In genomic region chr8:116403366-116403765, GRCm38 (mm10) we compare ENCODE assay signal across 27 mouse cellular contexts.
"Had no signal": no experiment of that assay in that cellular context is flagged by ENCODE, and none has a peak within 500 bp of the region (broad histone marks: within the 10 kb centered on the region; RNA-seq: fewer than 3 reads in every experiment).

No protein-coding gene starts in this region.

- H3K27ac ChIP-seq: gastrocnemius, adult 2 months; heart, adult 2 months; heart, embryonic 13.5 days; heart, embryonic 15.5 days; hindbrain, embryonic 10.5 days; hindbrain, embryonic 12.5 days; hindbrain, embryonic 14.5 days; intestine, embryonic 15.5 days; layer of hippocampus, adult 2 months; left cerebral cortex, adult 2 months; limb, embryonic 10.5 days; limb, embryonic 12.5 days; liver, embryonic 13.5 days; liver, embryonic 15.5 days had no signal

- DNase-seq: gastrocnemius, adult 2 months; gastrocnemius, postnatal 10 days; gastrocnemius, postnatal 25 days; heart, adult 2 months; heart, postnatal 4 days; kidney, adult 18-20 months; kidney, postnatal 14 days; kidney, postnatal 36 days; liver; liver, embryonic 13.5 days; liver, postnatal 0 days had no signal

- H3K9me3 ChIP-seq: heart, embryonic 13.5 days; heart, embryonic 15.5 days; hindbrain, embryonic 10.5 days; hindbrain, embryonic 12.5 days; intestine, embryonic 15.5 days; limb, embryonic 10.5 days; limb, embryonic 12.5 days; liver, embryonic 13.5 days; liver, embryonic 15.5 days had no signal

- H3K4me2 ChIP-seq: heart, embryonic 11.5 days; heart, embryonic 13.5 days; heart, embryonic 15.5 days; hindbrain, embryonic 12.5 days; hindbrain, embryonic 14.5 days; intestine, embryonic 15.5 days; limb, embryonic 12.5 days; liver, embryonic 11.5 days; liver, embryonic 13.5 days; liver, embryonic 15.5 days had no signal

- H3K36me3 ChIP-seq: heart, embryonic 13.5 days; heart, embryonic 15.5 days; hindbrain, embryonic 10.5 days; hindbrain, embryonic 12.5 days; intestine, embryonic 15.5 days; limb, embryonic 10.5 days; limb, embryonic 12.5 days; liver, embryonic 13.5 days; liver, embryonic 15.5 days had no signal

- H3K9ac ChIP-seq: heart, embryonic 13.5 days; heart, embryonic 15.5 days; hindbrain, embryonic 12.5 days; hindbrain, embryonic 14.5 days; intestine, embryonic 15.5 days; limb, embryonic 12.5 days; liver, embryonic 13.5 days; liver, embryonic 15.5 days; liver, postnatal 0 days had no signal

- H3K4me1 ChIP-seq: heart, embryonic 13.5 days; heart, embryonic 15.5 days; hindbrain, embryonic 10.5 days; hindbrain, embryonic 12.5 days; intestine, embryonic 15.5 days; limb, embryonic 10.5 days; limb, embryonic 12.5 days; liver, embryonic 13.5 days; liver, embryonic 15.5 days had no signal

- H3K27me3 ChIP-seq: heart, embryonic 13.5 days; heart, embryonic 15.5 days; hindbrain, embryonic 12.5 days; intestine, embryonic 15.5 days; limb, embryonic 12.5 days; liver, embryonic 13.5 days; liver, embryonic 15.5 days had no signal

- ATAC-seq: hindbrain, embryonic 16.5 days; inflammation-experienced regulatory T-cells, adult 6 months; intestine, embryonic 15.5 days; intestine, postnatal 0 days; liver, postnatal 0 days had no signal

- H3K4me3 ChIP-seq: gastrocnemius, adult 2 months; heart, adult 2 months; heart, embryonic 13.5 days; heart, embryonic 15.5 days; hindbrain, embryonic 10.5 days; hindbrain, embryonic 12.5 days; intestine, embryonic 15.5 days; layer of hippocampus, adult 2 months; left cerebral cortex, adult 2 months; limb, embryonic 10.5 days; limb, embryonic 12.5 days; liver, embryonic 13.5 days; liver, embryonic 15.5 days had no signal
